Mouse (Mus musculus) right cerebral cortex, postnatal 4 days (tissue): ENCODE data around the gene Pltp.
A peak's percentile ranks its signal among the peaks of the same experiment; 100 is the strongest.
"Not testable (repeated sequence)": the region's sequence is repeated elsewhere in the genome, so short reads cannot be mapped to it uniquely, and the experiment has no call there.

Experiments
- DNase-seq: peaks from one replicate; pipeline ENCODE4 v3.0.0-alpha.2; 2022

Gene Pltp

GRCm38 (mm10) chr2:164803921-164804313 is 53.6 kb downstream of the Pltp start:
- no peak for DNase-seq

- DNase-seq, result no peak
Observed at GRCm38 (mm10) chr2:164803201-164803920, 54.1 kb downstream of the Pltp start.

DNA sequence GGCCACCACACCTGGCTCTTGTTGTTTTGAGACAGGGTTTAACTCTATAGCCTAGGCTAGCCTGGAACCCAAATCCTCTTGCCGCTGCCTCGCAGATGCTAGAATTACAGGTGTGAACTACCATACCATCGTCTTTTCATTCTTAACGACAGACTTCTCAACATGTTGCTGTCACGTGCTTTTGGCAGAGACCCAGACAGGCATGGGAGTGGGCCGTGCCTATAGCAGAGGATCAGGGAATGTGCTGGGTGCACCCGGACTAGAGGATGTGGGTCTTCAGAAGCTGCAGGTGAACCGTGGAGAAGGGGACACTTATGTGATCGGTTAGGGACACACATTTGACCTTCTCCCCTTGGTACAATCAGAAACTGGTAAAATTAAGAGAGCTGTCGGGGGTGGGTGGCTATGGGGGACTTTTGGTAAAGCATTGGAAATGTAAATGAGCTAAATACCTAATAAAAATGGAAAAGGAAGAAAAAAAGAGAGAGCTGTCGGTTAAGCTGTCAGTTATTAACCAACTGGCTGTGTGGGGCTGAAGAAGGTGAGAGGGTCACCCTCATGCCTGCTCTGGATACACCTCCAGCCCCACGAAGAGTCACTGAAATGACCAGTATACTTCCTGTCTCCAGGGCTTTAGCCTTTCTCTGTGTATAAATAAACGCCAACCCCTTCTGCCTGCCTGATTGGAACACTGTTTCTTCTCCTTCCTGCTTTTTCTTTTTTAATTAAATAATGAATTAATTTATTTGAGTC is 57.1 kb downstream of the Pltp start:
- no peak for DNase-seq

- not testable (repeated sequence) for DNase-seq
Observed at GRCm38 (mm10) chr2:164798554-164798953, 59.0 kb downstream of the Pltp start.

DNA sequence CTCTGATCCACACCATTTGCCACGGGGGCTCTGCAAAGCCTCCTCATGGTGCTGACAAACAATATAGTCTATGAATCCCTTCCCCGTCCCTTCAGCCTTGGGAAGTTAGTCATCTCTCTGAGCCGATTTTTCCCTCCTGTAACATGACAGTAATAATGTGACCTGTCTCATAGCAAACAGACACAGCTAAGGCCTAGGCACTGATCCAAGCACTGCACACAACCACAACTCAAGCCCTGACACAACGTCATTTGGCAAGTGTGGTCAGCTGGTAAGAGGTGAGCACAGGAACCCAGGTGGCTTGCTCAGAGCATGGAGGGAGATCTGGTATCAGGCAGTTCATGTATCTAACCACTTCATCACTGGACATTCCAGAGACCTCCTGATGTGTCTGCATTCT is 61.6 kb downstream of the Pltp start:
- no peak for DNase-seq

DNA sequence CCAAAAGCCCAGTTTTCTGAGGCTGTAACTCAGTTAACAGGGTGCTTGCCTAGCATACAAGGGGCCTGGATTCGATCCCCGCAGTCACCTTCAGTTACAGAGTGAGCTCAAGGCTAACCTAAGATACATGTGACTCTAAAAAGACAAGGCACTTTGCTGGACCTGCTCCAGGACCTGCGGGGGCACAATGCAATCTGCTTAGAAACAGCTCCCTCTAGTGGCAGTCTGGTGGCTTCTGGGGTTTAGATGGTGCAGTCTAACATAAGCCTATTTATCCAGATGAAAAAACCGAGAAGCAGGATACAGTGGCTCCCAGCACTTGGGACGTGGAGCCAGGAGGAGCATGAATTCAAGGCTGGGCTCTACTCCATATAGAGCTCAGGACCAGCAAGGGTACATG is 63.2 kb downstream of the Pltp start:
- DNase-seq, result peak; percentile 80

- DNase-seq, result no peak
Observed at GRCm38 (mm10) chr2:164793772-164794171, 63.7 kb downstream of the Pltp start.

GRCm38 (mm10) chr2:164793236-164793635 is 64.3 kb downstream of the Pltp start:
- peak; percentile 46 for DNase-seq

GRCm38 (mm10) chr2:164792400-164793190 is 64.9 kb downstream of the Pltp start:
- no peak for DNase-seq

DNA sequence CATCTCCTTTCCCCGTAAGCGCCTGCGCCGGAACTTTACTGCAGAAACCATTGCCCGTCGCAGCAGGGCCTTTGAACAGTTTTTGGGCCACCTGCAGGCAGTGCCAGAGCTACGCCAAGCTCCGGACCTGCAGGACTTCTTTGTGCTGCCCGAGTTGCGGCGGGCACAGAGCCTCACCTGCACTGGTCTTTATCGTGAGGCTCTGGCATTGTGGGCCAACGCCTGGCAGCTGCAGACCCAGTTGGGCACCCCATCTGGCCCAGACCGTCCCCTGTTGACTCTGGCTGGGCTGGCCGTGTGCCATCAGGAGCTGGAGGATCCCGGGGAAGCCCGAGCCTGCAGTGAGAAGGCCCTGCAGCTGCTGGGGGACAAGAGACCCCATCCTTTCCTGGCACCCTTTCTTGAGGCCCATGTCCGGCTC is 65.7 kb downstream of the Pltp start:
- DNase-seq, result peak; percentile 30

DNA sequence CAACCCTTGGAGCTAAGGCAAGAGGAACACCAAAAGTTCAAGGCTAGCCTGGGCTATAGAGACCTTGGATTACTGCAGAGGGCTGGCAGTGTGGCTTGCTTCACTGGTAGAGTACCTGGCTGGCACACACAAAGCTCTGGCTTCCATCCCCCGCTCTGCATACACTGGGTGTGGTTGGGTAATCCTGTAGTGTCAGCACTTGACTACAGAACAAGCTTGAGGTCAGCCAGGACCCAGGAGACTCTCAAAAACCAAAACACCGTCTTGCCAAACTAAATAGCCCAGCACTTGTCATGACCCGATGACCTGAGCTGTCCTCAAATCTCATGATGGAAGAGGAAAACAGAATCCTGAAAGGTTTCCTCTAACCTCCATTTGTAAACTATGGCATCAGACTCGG is 67.1 kb downstream of the Pltp start:
- DNase-seq, result no peak
